Mouse (Mus musculus) stomach, embryonic 14.5 days (tissue): ENCODE data around the gene Csrp3. TPM values are rescaled to one million over a fixed set of nuclear protein-coding genes. Genes with fewer than 3 reads are reported as not detected.

ENCODE experiments used
- ATAC-seq: fragments of 200-750 bp; cut with Nextera tagmentation; 2 replicates; pipeline ENCODE4 v1.8.0; 2017; ENCODE audit warnings: low read depth, moderate TSS enrichment; ENCODE audit not compliant: insufficient number of reproducible peaks, insufficient read depth, low FRiP score
- H3K27ac ChIP-seq: fragments of 300-500 bp; sonication (generic); 2 replicates; pipeline ENCODE4 v1.5.1; 2014; ENCODE audit warnings: mild to moderate bottlenecking, low read length, moderate library complexity, mixed read lengths
- H3K27me3 ChIP-seq: fragments of 300-500 bp; sonication (generic); 2 replicates; pipeline ENCODE4 v1.6.1; 2014; ENCODE audit warnings: low read length, control low read depth, mixed read lengths; ENCODE audit not compliant: control insufficient read depth, insufficient read depth
- H3K36me3 ChIP-seq: fragments of 300-500 bp; sonication (generic); 2 replicates; pipeline ENCODE4 v1.6.1; 2014; ENCODE audit warnings: mild to moderate bottlenecking, control low read depth, low read length, moderate library complexity, mixed read lengths; ENCODE audit not compliant: control insufficient read depth, insufficient read depth
- H3K4me1 ChIP-seq: fragments of 300-500 bp; sonication (generic); 2 replicates; pipeline ENCODE4 v1.6.1; 2014; ENCODE audit warnings: low read length, control low read depth, mixed read lengths; ENCODE audit not compliant: control insufficient read depth, insufficient read depth
- H3K4me2 ChIP-seq: fragments of 300-500 bp; sonication (generic); replicated peaks from 2 replicates; pipeline ENCODE4 v1.6.1; 2014; ENCODE audit warnings: low read depth, low read length, control low read depth
- H3K4me3 ChIP-seq: fragments of 300-500 bp; sonication (generic); 2 replicates; pipeline ENCODE4 v1.5.1; 2014; ENCODE audit warnings: low read depth, low read length, control low read depth
- H3K9ac ChIP-seq: fragments of 300-500 bp; sonication (generic); replicated peaks from 2 replicates; pipeline ENCODE4 v1.6.1; 2014; ENCODE audit warnings: low read depth, mild to moderate bottlenecking, control low read depth, low read length, moderate library complexity, mixed read lengths
- H3K9me3 ChIP-seq: fragments of 300-500 bp; sonication (generic); 2 replicates; pipeline ENCODE4 v1.6.1; 2016; ENCODE audit warnings: low read depth, low read length, control low read depth; ENCODE audit not compliant: control insufficient read depth
- WGBS: fragments of 180-500 bp; shearing (Covaris S2); extraction: QIAGEN DNeasy Blood & Tissue Kit; methylation state at CpG from one replicate; pipeline ENCODE4 v1.1.7; 2014; 5-methylcytosine and 5-hydroxymethylcytosine counted together
- polyA plus RNA-seq: library from polyadenylated mRNA; unstranded; fragments of >200 nt; fragmentation: Nextera tagmentation; extraction: Ambion mirVana; gene quantifications from 2 replicates; pipeline ENCODE4 v1.2.1, GENCODE M21; 2014

The Csrp3 gene
- polyA plus RNA-seq, 1 experiment from 2014 or later = 0.29 TPM

DNA sequence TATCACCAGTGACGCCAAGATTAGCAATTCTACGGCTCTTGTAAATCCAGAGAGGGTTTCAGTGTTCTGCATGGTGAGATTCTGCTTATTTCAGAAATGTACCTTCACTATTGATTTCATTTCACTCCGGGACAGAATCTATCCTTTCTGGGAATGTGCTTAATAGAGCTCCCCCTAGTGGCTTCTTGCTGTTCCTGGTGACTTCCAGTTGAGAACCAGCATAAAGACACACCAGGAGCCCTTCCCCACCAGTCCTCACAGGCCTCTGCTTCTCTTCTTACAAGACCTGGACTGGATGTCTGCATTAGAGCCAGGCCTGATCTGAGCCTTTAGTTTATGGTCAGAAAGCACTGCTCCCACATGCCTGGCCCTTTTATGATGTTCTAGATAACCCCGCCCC, 28.7 kb upstream of the Csrp3 start:
- no peaks in the 10 kb centered on the region for H3K27me3 ChIP-seq
- H3K4me3 ChIP-seq = no peak overlapping the region
- no peak overlapping the region for H3K4me2 ChIP-seq
- H3K9me3 ChIP-seq = no peaks in the 10 kb centered on the region
- peaks cover 13% of the 10 kb centered on the region for H3K4me1 ChIP-seq
- WGBS = 68% methylated on average over 4 of the region's 4 CpGs
- H3K9ac ChIP-seq = no peak overlapping the region
- ATAC-seq = no peak
- H3K36me3 ChIP-seq = peaks cover 50% of the 10 kb centered on the region
- H3K27ac ChIP-seq = no peak overlapping the region

- Histone ChIP-seq H3K4me1 (peaks cover 13% of the 10 kb centered on the region), H3K36me3 (peaks cover 64% of the 10 kb centered on the region), H3K27me3 (no peaks in the 10 kb centered on the region), H3K4me3 (no peak overlapping the region), H3K4me2 (no peak overlapping the region), H3K9me3 (no peaks in the 10 kb centered on the region), H3K27ac (no peak overlapping the region), H3K9ac (no peak overlapping the region)
- ATAC-seq = no peak
- WGBS = 94% methylated on average over 14 of the region's 14 CpGs
Observed at GRCm38 (mm10) chr7:48875096-48875495, 27.3 kb upstream of the Csrp3 start.

DNA sequence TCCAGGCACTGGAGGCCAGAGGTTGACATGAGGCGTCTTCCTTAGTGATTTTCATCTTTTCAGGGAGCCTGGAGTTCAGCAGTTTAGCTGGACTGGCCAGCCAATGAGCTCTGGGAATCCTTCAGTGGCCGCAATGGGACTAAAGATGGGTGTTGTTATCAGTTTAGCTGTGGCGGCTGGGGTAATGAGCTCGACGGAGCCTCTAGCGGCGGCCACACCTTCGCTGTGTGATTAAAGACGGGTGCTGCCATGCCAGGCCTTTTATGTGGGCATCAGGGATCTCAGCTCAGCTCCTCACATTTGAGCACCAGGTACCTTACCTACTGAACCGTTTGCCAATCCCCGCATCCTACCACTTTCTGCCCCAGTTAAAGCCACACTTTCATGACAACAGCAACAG, 23.5 kb upstream of the Csrp3 start:
- H3K27me3 ChIP-seq = no peaks in the 10 kb centered on the region
- no peaks in the 10 kb centered on the region for H3K9me3 ChIP-seq
- no peak for ATAC-seq
- H3K36me3 ChIP-seq = peaks cover 85% of the 10 kb centered on the region
- H3K4me1 ChIP-seq = no peaks in the 10 kb centered on the region
- H3K4me2 ChIP-seq = no peak overlapping the region
- 88% methylated on average over 11 of the region's 11 CpGs for WGBS
- no peak overlapping the region for H3K9ac ChIP-seq
- H3K27ac ChIP-seq = no peak overlapping the region
- no peak overlapping the region for H3K4me3 ChIP-seq

DNA sequence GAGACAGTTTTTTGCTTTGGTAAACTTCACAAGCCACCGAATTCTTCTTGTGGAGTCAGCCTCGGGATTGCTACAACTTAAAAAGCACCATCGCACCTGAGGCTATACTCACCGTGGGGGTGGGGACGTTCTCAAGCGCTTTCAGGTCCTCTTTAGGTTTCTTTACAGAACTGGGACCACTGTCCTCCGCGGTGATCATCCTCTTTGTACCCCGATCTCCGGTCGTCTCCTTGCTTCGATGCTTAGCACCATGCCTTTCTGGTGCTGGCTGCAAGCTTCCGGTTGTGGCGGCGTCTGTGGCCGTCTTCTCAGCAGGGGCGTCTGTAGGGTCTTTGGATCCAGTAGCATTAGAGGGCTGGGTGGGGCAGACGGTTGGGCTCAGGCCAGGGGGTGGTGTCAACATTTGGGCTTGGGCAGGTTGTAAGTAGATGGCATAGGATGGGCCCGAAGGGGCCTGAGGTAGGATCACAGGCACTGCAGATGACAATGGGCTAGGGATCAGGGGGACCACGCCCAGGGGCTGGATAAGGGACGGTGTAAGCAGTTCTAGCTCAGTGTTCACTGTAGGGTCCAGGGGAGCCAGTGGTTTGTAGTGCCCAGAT, 22.8 kb upstream of the Csrp3 start:
- Histone ChIP-seq H3K9ac (no peak overlapping the region), H3K27ac (no peak overlapping the region), H3K36me3 (peaks cover 87% of the 10 kb centered on the region), H3K9me3 (no peaks in the 10 kb centered on the region), H3K4me2 (no peak overlapping the region), H3K4me3 (no peak overlapping the region), H3K27me3 (no peaks in the 10 kb centered on the region), H3K4me1 (no peaks in the 10 kb centered on the region)
- 96% methylated on average over 21 of the region's 21 CpGs for WGBS
- no peak for ATAC-seq

- H3K36me3 ChIP-seq = peaks cover 83% of the 10 kb centered on the region
- H3K27ac ChIP-seq = no peak overlapping the region
- H3K27me3 ChIP-seq = no peaks in the 10 kb centered on the region
- H3K9me3 ChIP-seq = no peaks in the 10 kb centered on the region
- no peak overlapping the region for H3K4me3 ChIP-seq
- no peak overlapping the region for H3K9ac ChIP-seq
- ATAC-seq = no peak
- 82% methylated on average over 6 of the region's 6 CpGs for WGBS
- no peaks in the 10 kb centered on the region for H3K4me1 ChIP-seq
- no peak overlapping the region for H3K4me2 ChIP-seq
Observed at GRCm38 (mm10) chr7:48870144-48870543, 22.3 kb upstream of the Csrp3 start.

DNA sequence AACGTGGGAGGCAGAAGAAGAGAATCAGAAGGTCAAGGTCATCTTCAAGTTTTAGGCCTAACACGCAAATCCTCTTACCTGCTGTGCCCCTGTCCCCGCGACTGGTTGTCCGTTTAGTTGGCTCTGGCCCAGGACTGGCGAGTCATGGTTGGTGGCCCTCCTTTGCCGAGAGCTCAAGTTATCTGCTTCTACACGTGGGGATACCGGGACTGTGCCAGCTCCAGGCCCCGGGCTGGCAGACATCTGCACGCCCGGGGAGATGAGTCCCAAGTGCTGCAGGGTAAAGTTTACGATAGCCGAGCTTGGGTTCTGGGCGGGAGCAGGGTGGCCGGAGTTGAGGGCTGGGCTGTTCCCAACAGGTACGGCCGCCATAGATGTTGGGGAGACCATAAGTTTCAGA, 19.7 kb upstream of the Csrp3 start:
- WGBS = 91% methylated on average over 18 of the region's 18 CpGs
- Histone ChIP-seq H3K9ac (no peak overlapping the region), H3K9me3 (no peaks in the 10 kb centered on the region), H3K27me3 (no peaks in the 10 kb centered on the region), H3K36me3 (peaks cover 58% of the 10 kb centered on the region), H3K4me2 (no peak overlapping the region), H3K4me3 (no peak overlapping the region), H3K4me1 (no peaks in the 10 kb centered on the region), H3K27ac (no peak overlapping the region)
- ATAC-seq = no peak

DNA sequence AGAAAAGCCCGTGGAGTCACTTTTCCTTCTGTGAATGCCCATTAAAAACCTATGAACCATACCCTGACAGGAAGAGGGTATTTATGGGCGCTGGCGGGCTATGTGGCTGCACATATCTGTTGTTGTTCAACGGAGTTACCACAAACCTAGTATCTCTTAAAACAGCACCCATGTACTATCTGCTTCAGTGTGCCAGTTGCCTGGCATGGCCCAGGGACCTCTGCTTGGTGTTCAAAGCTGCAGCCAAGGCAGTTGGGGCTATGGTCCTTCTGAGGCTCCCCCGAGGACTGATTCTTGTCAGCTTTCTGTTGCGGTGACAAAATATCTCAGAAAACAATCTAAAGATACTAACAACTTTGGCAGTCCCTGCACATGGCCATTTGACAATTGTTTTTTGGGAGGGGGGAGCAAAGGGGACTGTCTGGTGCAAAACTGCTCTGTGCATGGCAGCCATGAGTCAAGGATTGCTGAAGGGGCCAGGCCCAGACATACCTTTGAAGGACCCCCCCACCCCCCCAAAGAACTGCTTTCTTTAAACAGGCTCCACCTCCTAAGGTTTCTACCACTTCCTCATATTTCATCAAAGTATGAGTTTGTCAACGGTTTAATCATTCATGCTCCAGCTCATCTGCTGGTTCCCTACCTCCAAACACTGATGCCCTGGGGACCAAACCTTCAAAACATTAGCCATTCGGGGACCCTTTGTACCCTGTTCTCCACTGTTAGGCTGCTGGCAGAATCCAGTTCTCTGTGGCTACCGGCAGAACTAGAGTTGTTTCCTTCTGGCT, 17.0 kb upstream of the Csrp3 start:
- Histone ChIP-seq H3K36me3 (peaks cover 32% of the 10 kb centered on the region), H3K4me1 (no peaks in the 10 kb centered on the region), H3K9ac (no peak overlapping the region), H3K4me3 (no peak overlapping the region), H3K9me3 (no peaks in the 10 kb centered on the region), H3K27me3 (no peaks in the 10 kb centered on the region), H3K4me2 (no peak overlapping the region), H3K27ac (no peak overlapping the region)
- ATAC-seq = no peak
- WGBS = 88% methylated on average over 9 of the region's 9 CpGs

DNA sequence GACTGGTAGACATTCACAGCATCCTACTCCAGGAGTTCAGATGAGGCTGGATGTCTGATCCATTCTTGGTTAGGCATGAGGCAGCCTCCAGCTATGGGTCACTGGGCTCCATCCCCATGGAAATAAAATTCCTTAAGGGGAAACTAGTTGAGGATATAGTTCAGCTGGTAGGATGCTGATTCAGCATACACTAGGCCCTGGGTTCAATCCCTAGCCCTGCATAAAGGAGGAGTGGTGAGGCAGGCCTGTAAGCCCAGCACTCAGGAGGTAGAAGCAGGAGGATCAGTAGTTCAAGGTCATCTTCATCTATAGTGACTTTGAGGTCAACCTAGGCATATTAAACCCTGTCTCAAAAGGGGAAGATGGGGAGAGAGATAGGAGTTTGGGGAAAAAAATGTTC, 16.4 kb upstream of the Csrp3 start:
- Histone ChIP-seq H3K4me1 (no peaks in the 10 kb centered on the region), H3K9me3 (no peaks in the 10 kb centered on the region), H3K27me3 (no peaks in the 10 kb centered on the region), H3K4me2 (no peak overlapping the region), H3K36me3 (peaks cover 26% of the 10 kb centered on the region), H3K4me3 (no peak overlapping the region), H3K27ac (no peak overlapping the region), H3K9ac (no peak overlapping the region)
- ATAC-seq = no peak

DNA sequence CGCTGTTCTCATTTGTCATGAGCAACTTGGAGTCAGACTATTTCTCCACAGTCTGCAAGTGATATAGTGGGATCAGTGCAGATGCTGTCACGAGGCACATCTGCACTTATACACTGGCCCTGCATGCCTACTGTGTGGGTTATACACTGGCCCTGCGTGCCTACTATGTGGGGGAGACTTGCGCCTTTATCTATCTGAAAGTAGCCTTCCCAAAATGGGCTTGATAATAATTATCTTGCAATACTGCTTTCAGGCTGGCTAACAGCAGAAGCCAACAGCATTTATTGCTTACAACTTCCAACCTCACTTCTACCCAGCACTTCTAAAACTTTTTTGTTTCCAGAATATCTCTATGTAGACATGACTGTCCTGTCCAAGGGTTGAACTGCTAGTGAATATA, 14.0 kb upstream of the Csrp3 start:
- Histone ChIP-seq H3K36me3 (peaks cover 11% of the 10 kb centered on the region), H3K4me3 (no peak overlapping the region), H3K27me3 (no peaks in the 10 kb centered on the region), H3K9ac (no peak overlapping the region), H3K9me3 (no peaks in the 10 kb centered on the region), H3K4me1 (no peaks in the 10 kb centered on the region), H3K27ac (no peak overlapping the region), H3K4me2 (no peak overlapping the region)
- no peak for ATAC-seq
- 88% methylated on average over 4 of the region's 4 CpGs for WGBS
